Mouse (Mus musculus) embryonic stem cell, embryonic (primary cell): Measurements from ENCODE around the gene 4930451I11Rik.

Source experiments
- CTCF ChIA-PET, 4 experiments: fragments of 300-600 bp in 2 of 4; fragments of 350-600 bp in 2 of 4; sonication (Branson Sonifier 250); formaldehyde crosslinking; loops; one replicate each; lab custom pipeline; 2022; ENCODE audit warnings: inconsistent platforms in 2 of 4; lab: Charles Lee
- POLR2A ChIA-PET, 4 experiments: fragments of 300-600 bp in 2 of 4; fragments of 350-600 bp in 2 of 4; sonication (Branson Sonifier 250); formaldehyde crosslinking; loops; one replicate each; lab custom pipeline; 2022; ENCODE audit warnings: antibody characterized with exemption in 4 of 4, inconsistent platforms in 1 of 4; lab: Charles Lee

4930451I11Rik gene

GRCm38 (mm10) chr7:126818818-126819217 is 12.6 kb downstream of the 4930451I11Rik start:
- CTCF ChIA-PET = interaction anchor here in 3 of 4 experiments (0.7 to 0.8 kb wide), 6 partner anchors 66 to 1266 kb away, joined by 3 to 7 read pairs (median 5); partner anchors contain the start of gene Taok2 (in 1 of the 3)
- POLR2A ChIA-PET = interaction anchor here in 2 of 4 experiments (0.6 to 1.5 kb wide), 6 partner anchors 15 to 957 kb away, joined by 3 to 5 read pairs (median 3); partner anchors contain the start of genes Cdipt (in 1 of the 2) and Setd1a (in 1 of the 2)

GRCm38 (mm10) chr7:126817595-126817994 is 13.8 kb downstream of the 4930451I11Rik start:
- ChIA-PET POLR2A (interaction anchor here in 1 of 4 experiments (1.2 to 2.1 kb wide), 2 partner anchors 15 to 18 kb away, joined by 3 to 4 read pairs; no protein-coding TSS in a partner anchor), CTCF (interaction anchor here in 3 of 4 experiments (0.8 to 1.2 kb wide), 3 partner anchors 18 to 287 kb away, joined by 3 to 7 read pairs (median 4); no protein-coding TSS in a partner anchor)

DNA sequence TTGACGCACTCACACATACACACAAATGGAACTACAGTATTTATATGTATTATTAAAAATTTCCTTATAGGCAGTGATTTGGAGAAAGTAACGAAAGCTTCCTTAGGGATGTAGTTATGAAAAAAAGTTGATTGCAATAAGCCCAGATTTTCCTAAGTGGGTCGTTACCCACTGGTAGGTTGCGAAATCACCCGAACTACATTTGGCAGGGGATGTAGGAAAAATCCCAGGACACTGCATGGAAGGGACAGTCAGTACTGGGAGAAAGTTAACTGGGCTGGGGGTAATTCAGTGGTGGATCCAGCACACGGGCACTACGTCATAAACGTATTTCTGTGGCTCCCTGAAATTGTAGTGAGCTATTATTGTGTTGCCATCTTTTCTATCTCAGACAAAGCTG is 14.9 kb downstream of the 4930451I11Rik start:
- CTCF ChIA-PET = interaction anchor here in 2 of 4 experiments (1.2 kb wide), 2 partner anchors 17 to 288 kb away, joined by 3 to 4 read pairs; no protein-coding TSS in a partner anchor
- POLR2A ChIA-PET = interaction anchor here in 2 of 4 experiments (0.7 to 2.1 kb wide), 3 partner anchors 16 to 898 kb away, joined by 3 to 4 read pairs (median 4); no protein-coding TSS in a partner anchor

DNA sequence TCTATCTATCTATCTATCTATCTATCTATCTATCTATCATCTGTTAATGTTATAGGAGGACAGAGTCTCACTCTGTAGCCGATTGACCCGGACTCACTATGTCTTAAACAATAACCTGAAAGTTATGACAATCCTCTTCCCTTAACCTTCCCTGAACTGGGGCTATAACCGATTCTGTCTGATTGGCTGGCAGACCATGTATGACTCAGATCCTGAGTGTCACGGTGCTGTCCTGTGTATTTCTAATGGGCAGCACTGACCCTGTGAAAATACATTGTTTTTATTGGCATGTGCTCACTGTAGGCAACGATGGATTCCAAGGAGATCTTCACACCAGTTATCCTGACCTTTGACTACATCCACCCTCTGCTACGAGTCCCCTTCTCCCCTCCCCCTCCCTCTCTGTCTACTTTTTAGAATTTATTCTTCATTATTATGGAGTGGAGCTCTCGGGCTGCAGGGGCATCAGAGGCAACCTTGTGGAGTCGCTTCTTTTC is 15.7 kb downstream of the 4930451I11Rik start:
- POLR2A ChIA-PET = interaction anchor here in 1 of 4 experiments (2.1 kb wide), 1 partner anchor 16 kb away, joined by 4 read pairs; no protein-coding TSS in a partner anchor
- CTCF ChIA-PET = no interaction called here

- ChIA-PET POLR2A (interaction anchor here in 3 of 4 experiments (0.6 to 2.9 kb wide), 18 partner anchors 10 to 444 kb away, joined by 3 to 35 read pairs (median 3); partner anchors contain the start of genes Fam57b (in 2 of the 3) and Maz (in 1 of the 3)), CTCF (interaction anchor here in 3 of 4 experiments (0.6 to 1.8 kb wide), 6 partner anchors 10 to 301 kb away, joined by 3 to 6 read pairs (median 4); no protein-coding TSS in a partner anchor)
Measured at GRCm38 (mm10) chr7:126809723-126810369, 21.6 kb downstream of the 4930451I11Rik start.

- ChIA-PET CTCF (interaction anchor here in 3 of 4 experiments (0.5 to 1.8 kb wide), 7 partner anchors 9 to 447 kb away, joined by 3 to 5 read pairs (median 4); partner anchors contain the start of gene Fam57b (in 1 of the 3)), POLR2A (interaction anchor here in 3 of 4 experiments (0.5 to 2.9 kb wide), 11 partner anchors 9 to 445 kb away, joined by 3 to 35 read pairs (median 6); partner anchors contain the start of genes Fam57b (in 2 of the 3) and Taok2 (in 1 of the 3))
Measured at GRCm38 (mm10) chr7:126808703-126809455, 22.6 kb downstream of the 4930451I11Rik start.

GRCm38 (mm10) chr7:126807405-126807804 is 24.0 kb downstream of the 4930451I11Rik start:
- POLR2A ChIA-PET = interaction anchor here in 3 of 4 experiments (0.7 to 2.9 kb wide), 6 partner anchors 8 to 297 kb away, joined by 3 to 35 read pairs (median 5); partner anchors contain the start of gene Fam57b (in 2 of the 3)

GRCm38 (mm10) chr7:126806956-126807355 is 24.5 kb downstream of the 4930451I11Rik start:
- CTCF ChIA-PET = interaction anchor here in 2 of 4 experiments (0.6 to 1.1 kb wide), 3 partner anchors 7 to 207 kb away, joined by 3 to 5 read pairs (median 4); partner anchors contain the start of gene Mvp (in 1 of the 2)
- POLR2A ChIA-PET = interaction anchor here in 2 of 4 experiments (0.7 to 2.9 kb wide), 4 partner anchors 8 to 22 kb away, joined by 3 to 35 read pairs (median 5); partner anchors contain the start of gene Fam57b (in 1 of the 2)

More at GRCm38 (mm10) chr7:126807405-126807804, 24.0 kb downstream of the 4930451I11Rik start:
- CTCF ChIA-PET = interaction anchor here in 1 of 4 experiments (1.1 kb wide), 1 partner anchor 8 kb away, joined by 5 read pairs; no protein-coding TSS in a partner anchor

- ChIA-PET CTCF (interaction anchor here in 1 of 4 experiments (1.0 to 1.4 kb wide), 2 partner anchors 24 to 49 kb away, joined by 3 read pairs; no protein-coding TSS in a partner anchor), POLR2A (interaction anchor here in 2 of 4 experiments (0.6 to 1.4 kb wide), 3 partner anchors 11 to 22 kb away, joined by 3 read pairs; partner anchors contain the start of gene Tbx6 (in 1 of the 2))
Measured at GRCm38 (mm10) chr7:126803751-126804150, 27.7 kb downstream of the 4930451I11Rik start.

DNA sequence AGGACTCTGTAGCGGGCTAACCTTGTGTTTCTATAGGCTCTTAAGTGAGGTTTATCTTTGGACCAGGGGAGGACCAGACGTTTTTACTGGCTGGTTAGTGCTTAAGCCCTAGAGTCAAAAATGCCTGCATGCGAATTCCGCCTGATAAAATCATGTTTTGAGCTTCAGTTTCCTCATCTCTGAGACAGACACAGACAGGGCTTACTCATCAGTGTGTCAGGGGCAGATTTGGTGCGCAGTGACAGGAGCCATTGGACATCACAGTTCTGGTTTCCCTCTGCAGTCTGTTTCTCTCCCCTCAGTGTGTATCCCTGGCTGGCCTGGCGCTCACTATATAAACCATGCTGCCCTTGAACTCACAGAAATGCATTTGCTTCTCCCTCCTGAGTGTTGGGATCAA is 28.3 kb downstream of the 4930451I11Rik start:
- ChIA-PET POLR2A (interaction anchor here in 2 of 4 experiments (0.6 to 1.4 kb wide), 3 partner anchors 10 to 22 kb away, joined by 3 read pairs; partner anchors contain the start of gene Tbx6 (in 1 of the 2)), CTCF (interaction anchor here in 1 of 4 experiments (1.0 to 1.4 kb wide), 2 partner anchors 23 to 48 kb away, joined by 3 read pairs; no protein-coding TSS in a partner anchor)

DNA sequence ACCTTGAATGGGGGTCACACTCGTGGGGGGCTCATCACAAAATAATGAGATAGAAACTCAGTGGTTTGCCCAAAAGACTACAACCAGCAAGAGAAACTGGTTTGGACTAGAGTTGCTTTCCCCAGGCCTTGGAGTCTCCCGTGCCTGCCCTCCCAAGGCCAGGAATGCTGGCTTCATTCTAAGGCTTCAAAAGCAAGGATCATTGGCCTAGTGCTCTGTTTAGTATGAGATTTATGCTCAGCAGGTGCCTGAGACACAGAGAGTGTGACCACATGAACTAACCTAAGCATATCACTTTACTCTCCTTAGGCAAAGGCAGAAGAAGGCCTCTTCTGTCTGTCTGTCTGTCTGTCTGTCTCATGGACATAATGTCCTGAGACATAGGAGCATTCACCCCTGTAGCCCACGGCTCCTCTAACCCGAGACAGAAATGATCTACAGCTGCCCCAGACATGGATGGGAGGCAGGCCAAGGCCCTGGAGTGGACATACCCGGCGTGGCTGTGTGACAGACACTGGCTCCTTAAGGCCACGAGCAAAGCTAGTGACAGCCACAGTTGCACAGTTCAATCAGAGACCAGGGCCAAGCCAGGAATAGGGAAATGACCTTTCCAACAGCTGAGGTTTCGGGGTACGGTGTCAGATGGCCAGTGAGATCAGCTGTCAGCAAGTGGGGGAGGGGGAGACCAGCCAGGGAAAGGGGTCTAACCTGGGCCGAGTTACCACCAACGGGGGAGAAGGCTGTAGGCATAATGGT is 29.1 kb downstream of the 4930451I11Rik start:
- ChIA-PET POLR2A (no interaction called here), CTCF (interaction anchor here in 1 of 4 experiments (1.4 kb wide), 1 partner anchor 47 kb away, joined by 3 read pairs; no protein-coding TSS in a partner anchor)

DNA sequence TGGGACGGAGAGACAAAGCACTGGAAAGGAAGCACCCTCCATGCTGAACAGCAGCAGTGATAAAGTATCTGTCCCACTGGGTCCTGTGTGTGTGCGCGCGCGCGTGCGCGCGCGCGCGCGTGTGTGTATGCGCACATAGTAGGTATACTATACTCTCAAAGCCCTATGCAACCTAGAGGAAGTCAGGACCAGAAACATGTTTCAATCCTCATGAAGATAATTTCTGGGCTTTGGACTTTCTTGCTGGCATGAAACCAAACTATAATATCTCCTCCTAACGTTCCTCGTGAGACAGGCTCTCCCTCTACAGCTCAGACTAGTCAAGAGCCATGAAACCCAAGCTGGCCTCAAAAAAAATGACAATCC is 30.4 kb downstream of the 4930451I11Rik start:
- ChIA-PET CTCF (interaction anchor here in 2 of 4 experiments (1.0 to 2.6 kb wide), 2 partner anchors 21 kb away, joined by 3 to 17 read pairs; no protein-coding TSS in a partner anchor), POLR2A (interaction anchor here in 2 of 4 experiments (1.4 to 5.8 kb wide), 8 partner anchors 7 to 97 kb away, joined by 4 to 93 read pairs (median 17); partner anchors contain the start of genes Tbx6 (in 2 of the 2) and 4930451I11Rik (in 1 of the 2))

GRCm38 (mm10) chr7:126800269-126801056 is 31.0 kb downstream of the 4930451I11Rik start:
- POLR2A ChIA-PET = interaction anchor here (0.5 to 5.8 kb wide), 49 partner anchors 8 to 460 kb away, joined by 3 to 93 read pairs (median 6); partner anchors contain the start of genes Maz (in 3 of the 4), Tbx6 (in 3 of the 4), Taok2 (in 2 of the 4) and 4930451I11Rik (in 1 of the 4)
- CTCF ChIA-PET = interaction anchor here (0.8 to 2.6 kb wide), 17 partner anchors 8 to 329 kb away, joined by 3 to 17 read pairs (median 4); partner anchors contain the start of genes Mvp (in 1 of the 4) and Tbx6 (in 1 of the 4)

DNA sequence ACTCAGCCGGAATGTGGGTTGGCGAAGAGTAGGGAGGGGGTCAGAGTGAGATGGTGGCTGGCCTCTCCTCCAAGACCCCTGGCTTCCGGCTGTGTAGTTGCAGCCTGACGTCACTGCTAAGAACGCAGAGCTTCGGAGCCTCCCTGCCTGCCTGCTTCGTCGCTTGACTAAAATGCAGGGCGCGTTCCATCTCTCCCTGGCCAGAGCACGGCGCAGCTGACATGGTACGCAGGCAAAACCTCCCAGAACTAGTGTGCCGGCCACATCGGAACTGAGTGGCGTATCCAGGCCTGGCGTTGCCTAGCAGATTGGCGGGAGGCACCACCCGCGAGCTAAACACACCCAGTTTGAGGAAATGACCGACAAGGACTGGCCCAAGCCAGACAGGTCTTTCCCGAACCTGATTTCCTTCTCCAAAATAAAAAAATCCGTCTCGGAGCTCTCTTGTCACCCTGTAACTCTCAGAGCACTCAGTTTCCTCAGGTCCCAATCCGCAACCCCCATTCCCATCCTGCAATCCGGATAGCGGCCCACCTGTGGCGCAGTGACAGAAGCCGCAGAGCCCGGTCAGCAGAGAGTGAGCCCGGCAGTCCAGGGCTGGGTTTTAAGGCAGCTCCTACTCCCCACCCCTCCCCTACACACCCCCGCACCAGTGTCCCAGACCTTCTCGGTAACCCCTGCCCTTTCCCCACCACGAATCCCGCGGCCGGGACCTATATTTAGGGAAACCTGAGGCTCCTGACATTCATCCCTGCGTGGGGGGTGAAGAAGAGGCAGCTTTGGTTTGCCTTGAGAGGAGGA is 31.8 kb downstream of the 4930451I11Rik start:
- ChIA-PET CTCF (interaction anchor here (0.6 to 2.6 kb wide), 24 partner anchors 8 to 601 kb away, joined by 3 to 17 read pairs (median 4); partner anchors contain the start of genes Kif22 (in 1 of the 4), Mvp (in 1 of the 4), Pagr1a (in 1 of the 4) and Tbx6 (in 1 of the 4)), POLR2A (interaction anchor here (0.5 to 5.8 kb wide), 97 partner anchors 8 to 1937 kb away, joined by 3 to 93 read pairs (median 4); partner anchors contain the start of genes Maz (in 3 of the 4), Tbx6 (in 3 of the 4), Hirip3 (in 2 of the 4) and Ino80e (in 2 of the 4))
